Mouse (Mus musculus) lung, adult 2 months (tissue): ENCODE results near the gene Acbd6.

Source experiments
- CTCF ChIP-seq: fragments of 200-500 bp; IDR thresholded peaks from 2 replicates; pipeline ENCODE4 v1.5.1; 2011; ENCODE audit warnings: mild to moderate bottlenecking, low read length, control low read depth; ENCODE audit not compliant: insufficient read depth
- POLR2A ChIP-seq: fragments of 200-500 bp; IDR thresholded peaks from 2 replicates; pipeline ENCODE4 v1.6.1; 2011; ENCODE audit warnings: low read depth, mild to moderate bottlenecking, control low read depth, low read length, borderline replicate concordance; ENCODE audit errors: extremely low read depth

- no peak for TF ChIP-seq POLR2A
- TF ChIP-seq CTCF: no peak
Measured at GRCm38 (mm10) chr1:155604706-155605105, 46.8 kb downstream of the Acbd6 start.
